Mouse (Mus musculus) c-Kit-positive CD71-negative TER-119-negative erythroid progenitor cells, embryonic 14.5 days (primary cell): ENCODE measurements at regions not wholly inside any gene's neighbourhood (a gene's known extent, or its start where the extent isn't known, plus 50 kb on each side); places are given as distances from the start of the nearest gene placed in this dataset.

ENCODE experiments used
- DNase-seq: peaks from one replicate; pipeline ENCODE4 v3.0.0-alpha.2; 2013; ENCODE audit warnings: low read depth

DNA sequence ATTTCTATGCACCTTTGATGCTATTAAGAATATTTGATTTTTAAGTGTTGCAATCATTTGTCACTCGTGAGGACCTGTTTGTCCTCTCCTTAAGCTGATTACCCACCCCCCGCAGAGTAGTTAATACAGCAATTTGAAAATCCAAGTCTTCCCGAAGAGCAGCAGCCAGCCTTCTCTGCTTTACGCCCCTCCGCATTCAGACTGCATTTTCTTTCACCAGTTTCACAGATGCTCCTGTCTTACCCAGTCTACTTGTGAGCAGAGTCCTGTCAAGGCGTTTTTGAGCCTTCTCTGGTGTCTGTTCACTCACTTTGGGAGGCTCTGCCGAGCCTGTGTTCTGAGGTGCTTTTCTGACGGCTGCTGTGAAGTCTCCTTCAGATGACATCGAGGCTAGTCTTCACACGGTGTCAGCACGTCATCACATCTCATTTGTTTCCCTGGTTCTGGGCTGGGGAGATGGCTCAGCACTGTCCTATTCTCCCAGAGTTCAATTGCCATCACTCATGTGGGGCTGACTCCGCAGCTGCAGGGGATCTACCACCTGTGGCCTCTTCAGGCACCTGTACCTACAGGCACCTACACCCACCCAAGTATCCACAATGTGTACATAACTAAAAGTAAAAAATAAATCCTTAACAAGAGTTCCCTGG, 178.3 kb downstream of the Bcl2l11 start:
- DNase-seq = no peak

- no peak for DNase-seq
Measured at GRCm38 (mm10) chr2:128306693-128307092, 180.9 kb downstream of the Bcl2l11 start.

DNA sequence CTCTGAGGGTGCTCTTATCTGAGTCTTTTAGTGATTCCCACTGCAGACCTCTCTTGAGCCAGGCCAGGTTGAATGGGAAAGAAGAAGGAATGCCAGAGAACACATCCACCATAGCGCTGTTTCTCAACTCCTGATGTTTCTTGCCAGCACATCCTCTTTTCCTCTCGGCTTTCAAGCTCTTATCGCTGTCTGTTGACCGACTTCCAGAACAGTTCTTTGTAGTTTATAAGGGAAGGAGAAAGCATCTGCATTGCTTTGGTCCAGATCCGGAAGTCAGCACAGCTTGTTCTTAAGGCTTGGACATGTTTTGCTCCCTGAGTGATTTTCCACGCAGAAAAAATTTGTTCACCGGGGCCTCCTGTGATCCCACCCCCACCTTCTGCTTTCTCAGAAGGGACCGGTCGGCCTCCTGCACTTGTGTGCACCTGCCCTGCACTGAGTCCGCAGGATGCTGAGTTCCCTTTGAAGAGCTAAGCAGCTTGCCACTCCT, 183.7 kb downstream of the Bcl2l11 start:
- DNase-seq = no peak

DNA sequence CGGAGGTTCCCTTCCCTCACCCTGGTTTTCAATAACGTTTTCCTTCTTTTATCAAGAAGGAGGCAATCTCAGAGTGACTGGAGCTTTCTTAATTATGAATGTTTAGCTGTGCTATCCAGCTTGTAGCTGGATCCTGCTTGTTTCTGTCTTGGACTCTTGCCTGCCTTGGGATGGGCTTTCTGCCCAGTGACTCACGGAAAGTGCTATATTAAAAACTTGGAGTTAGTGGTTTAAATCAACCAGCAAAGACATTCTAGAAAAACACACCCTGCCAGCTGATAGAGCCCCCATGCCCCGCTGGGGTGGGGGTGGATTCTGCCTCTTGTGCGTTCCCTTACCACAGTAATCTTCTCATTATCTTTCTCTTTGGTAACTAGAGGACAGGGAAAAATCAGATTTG, 184.2 kb downstream of the Bcl2l11 start:
- no peak for DNase-seq

GRCm38 (mm10) chr2:128312084-128312594, 186.3 kb downstream of the Bcl2l11 start:
- DNase-seq = no peak

- no peak for DNase-seq
Measured at GRCm38 (mm10) chr2:128312659-128313581, 187.1 kb downstream of the Bcl2l11 start.

GRCm38 (mm10) chr2:128313582-128313918, 187.7 kb downstream of the Bcl2l11 start:
- no peak for DNase-seq

GRCm38 (mm10) chr2:128313948-128314347, 188.1 kb downstream of the Bcl2l11 start:
- DNase-seq = no peak

GRCm38 (mm10) chr2:128316516-128316915, 190.7 kb downstream of the Bcl2l11 start:
- no peak for DNase-seq

GRCm38 (mm10) chr2:128318266-128318665, 192.4 kb downstream of the Bcl2l11 start:
- DNase-seq = no peak

DNA sequence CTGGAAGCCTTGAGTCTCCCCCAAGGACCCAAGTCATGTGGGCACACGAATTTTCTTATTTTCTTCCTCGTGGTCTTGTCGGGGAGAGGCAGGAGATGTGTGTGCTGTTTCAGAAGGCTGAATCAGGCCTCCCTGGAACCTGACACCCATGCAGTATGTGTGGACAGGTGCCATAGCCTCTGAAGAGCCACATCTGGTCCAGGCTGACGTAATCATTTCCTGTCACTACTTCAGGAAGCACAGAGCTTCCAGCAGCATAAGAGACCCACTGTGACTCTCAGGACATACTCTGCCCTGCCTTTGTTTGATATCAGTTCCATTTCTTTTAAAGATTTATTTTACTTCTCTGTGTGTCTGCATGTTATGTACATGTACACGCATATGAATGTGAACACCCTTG, 193.1 kb downstream of the Bcl2l11 start:
- no peak for DNase-seq

- no peak for DNase-seq
Measured at GRCm38 (mm10) chr2:128321475-128321874, 195.6 kb downstream of the Bcl2l11 start.

DNA sequence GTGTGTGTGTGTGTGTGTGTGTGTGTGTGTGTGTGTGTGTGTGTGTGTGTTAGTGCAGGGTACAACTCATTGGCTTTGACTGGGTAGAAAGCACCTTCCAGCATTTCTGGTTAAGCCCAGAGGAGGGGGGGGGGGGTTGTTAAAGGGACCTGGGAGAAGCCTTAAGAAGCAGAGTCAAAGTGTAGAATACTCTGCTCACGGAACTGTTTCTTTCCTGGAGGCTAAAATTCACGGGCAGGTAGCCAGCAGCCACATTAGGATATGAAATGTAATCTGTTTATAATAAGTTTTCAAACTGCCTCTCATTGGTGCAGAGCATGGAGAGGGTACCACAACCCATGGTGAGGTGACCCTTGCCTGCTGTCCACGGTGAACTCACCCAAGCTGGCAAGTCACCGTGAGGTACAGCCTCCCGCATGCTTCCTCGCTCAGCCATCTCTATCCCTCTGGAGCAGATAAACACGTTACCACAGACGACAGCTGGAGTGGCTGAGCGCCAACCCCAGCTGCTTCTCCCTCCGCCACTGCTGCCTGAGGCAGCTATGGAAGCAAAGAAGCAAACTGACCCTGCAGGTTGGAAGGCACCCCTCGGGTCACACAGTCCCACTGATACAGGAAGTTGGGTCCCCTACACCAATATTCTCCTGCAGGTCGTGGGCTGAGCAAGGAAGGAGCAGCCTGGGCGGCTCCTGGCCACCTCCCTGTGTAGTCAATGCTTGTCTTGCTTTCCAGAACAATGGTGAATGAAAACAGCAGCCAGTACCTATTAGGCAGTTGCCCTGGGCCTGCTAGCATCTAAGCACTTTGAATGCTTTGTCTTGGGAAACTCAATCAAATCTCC, 198.6 kb downstream of the Bcl2l11 start:
- no peak for DNase-seq

DNA sequence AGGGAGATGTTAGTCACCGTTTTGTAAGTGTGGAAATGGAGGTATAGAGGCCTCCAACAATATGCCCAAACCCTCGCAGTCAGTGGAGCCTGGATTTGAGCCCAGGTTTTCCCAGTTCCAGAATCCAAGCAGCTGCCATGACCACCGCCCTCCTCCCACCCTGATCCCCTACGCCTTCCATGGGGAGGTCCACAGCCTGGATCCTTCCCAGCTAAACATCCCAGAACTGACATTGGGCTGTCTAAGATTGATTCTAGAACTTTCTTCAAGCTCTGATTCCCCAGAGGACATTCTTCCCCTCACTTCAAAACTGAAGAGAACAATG, 199.2 kb downstream of the Bcl2l11 start:
- no peak for DNase-seq

DNA sequence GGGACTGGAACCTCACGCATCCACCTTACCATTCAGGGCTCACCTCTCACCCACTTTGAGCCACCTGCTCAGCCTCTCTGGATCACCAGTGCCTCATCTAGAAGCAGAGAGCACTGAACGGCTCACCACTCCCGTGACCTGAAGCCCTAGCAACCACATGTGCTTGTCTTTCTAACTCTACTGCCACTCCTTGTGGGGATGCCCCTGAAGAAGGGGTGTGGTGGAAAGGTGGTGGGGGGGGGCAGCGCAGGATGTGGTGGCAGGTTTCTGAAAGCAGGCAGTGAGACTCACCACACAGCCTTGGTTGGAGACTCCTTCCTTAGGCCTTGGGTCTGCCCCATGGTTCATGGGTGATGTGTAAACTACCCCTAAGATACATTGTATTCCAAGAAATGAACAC, 199.6 kb downstream of the Bcl2l11 start:
- no peak for DNase-seq

GRCm38 (mm10) chr2:128330833-128331232, 205.0 kb downstream of the Bcl2l11 start:
- DNase-seq = no peak

DNA sequence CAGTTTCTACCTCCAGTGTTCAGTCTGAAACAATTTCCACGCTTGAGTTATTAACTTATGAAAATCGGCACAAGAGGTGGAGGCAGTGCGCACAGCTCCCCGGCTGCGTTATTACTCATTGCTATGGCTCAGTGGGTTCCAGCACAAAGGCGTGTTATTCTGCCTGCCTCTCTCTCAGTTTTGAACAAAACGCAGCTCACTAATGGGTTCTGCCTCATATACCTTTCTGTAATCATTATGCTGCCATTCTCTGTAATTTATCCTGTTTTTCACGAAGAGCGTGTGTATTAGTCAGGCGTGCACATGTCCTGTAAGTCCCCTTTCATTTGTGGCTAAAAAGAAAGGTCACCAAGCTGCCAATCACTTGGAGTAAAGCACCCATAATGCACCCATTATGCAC, 205.4 kb downstream of the Bcl2l11 start:
- DNase-seq = no peak

GRCm38 (mm10) chr2:128331681-128332080, 205.8 kb downstream of the Bcl2l11 start:
- no peak for DNase-seq

DNA sequence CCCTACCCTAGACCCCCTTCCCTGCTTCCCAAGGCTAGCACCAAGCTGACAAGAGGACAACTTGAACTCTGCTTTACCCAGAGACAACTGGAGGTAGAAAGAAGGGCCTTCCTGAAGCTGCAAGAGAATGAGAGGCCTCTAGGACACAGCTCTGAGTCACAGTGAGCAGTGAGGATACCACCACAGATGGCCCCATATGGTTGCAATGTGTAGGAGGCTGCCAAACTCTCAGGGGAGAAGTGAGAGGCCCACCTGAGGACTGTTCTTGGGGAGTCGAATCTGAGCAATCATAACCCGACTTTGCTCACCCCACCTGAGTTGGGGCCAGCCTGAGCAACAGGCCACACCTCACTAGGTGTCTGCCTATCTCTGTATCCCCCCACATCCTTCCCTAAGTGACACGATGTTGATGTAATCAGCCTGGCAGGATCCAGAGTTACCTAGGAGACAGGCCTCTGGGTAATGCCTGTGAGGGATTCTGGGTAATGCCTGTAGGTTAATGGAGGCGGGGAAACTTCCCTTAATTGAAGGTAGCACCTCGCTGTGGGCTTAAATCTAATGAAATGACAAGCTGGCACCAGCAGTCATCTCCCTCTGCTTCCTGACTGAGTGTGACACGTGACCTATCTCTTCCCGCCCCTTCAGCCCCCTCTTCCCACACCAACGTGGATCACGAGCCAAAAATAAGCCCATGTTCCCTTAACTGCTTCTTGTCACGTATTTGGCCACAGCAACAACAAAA, 207.7 kb downstream of the Bcl2l11 start:
- no peak for DNase-seq

GRCm38 (mm10) chr2:128334143-128334470, 208.3 kb downstream of the Bcl2l11 start:
- DNase-seq = no peak

GRCm38 (mm10) chr2:128334757-128335500, 209.1 kb downstream of the Bcl2l11 start:
- DNase-seq = no peak
